8 mouse cellular contexts compared by ENCODE assay signal in the genomic region with DNA sequence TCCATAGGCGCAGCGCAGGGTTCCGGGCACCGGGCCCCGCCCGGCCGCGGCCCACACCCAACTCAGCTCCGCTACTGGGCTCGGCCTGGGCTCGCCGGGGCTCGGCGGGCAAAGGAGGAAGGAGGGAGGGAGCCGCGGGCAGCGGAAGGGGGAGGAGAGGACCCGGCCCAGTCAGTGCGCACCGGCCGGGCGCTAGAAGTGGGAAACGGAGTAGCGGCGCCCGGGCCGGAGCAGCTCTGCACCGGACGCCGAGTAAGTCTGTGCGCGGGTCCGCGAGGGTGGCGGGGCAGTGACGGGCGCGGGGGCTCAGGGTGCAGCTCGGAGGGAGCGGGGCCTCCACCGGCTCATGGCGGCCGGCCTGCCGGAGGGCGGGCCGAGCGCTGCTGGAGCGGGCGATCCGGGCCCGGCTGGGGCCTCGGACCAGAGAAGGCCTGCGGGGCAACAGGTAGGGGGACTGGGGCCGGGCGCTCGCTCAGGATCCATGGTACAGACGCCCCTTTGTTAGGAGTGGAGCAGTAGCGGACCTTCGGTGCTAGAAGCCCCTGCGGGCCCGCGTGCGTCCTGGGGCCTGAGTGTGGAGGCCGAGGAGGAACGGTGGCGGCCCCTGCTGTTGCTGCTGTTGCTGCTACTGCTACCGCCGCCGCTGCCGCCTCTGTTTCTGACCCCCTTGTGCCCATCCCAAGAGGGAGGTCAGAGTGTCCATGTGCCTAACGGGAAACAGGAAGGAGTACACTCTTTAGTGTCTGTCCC. TPM values are rescaled to one million over a fixed set of nuclear protein-coding genes. Genes with fewer than 3 reads are reported as not detected.
A peak's percentile ranks its signal among the peaks of the same experiment; 100 is the strongest.
DNase-seq lines count a peak whose midpoint lies in the region; ATAC-seq and TF ChIP-seq lines count a peak whose summit lies in the region.

No protein-coding gene starts in this region.

- peak; percentile 67 for ATAC-seq in granulocyte monocyte progenitor cell, adult 5-6 weeks (replicated peaks; ENCODE audit: poor library complexity, severe bottlenecking)
- ATAC-seq in limb, embryonic 15.5 days (ENCODE audit: insufficient number of reproducible peaks, low FRiP score, low TSS enrichment, low read depth) = peak; percentile 92
- peak; percentile 89 for ATAC-seq in midbrain, postnatal 0 days (ENCODE audit: low FRiP score)

- peak overlapping the region; percentile 94 for H3K4me3 ChIP-seq in limb, embryonic 15.5 days
- H3K4me3 ChIP-seq in midbrain, postnatal 0 days (ENCODE audit: low read depth, low read length) = peak overlapping the region; percentile 91

- H3K9me3 ChIP-seq in limb, embryonic 15.5 days = no peaks in the 10 kb centered on the region
- H3K9me3 ChIP-seq in midbrain, postnatal 0 days (ENCODE audit: low read length) = no peaks in the 10 kb centered on the region

- no peaks in the 10 kb centered on the region for H3K27me3 ChIP-seq in limb, embryonic 15.5 days
- no peaks in the 10 kb centered on the region for H3K27me3 ChIP-seq in midbrain, postnatal 0 days (ENCODE audit: insufficient read depth, low read length)

- peak; percentile 57 for DNase-seq in cerebellum, adult 11 months
- DNase-seq in cerebellum, adult 9-10 months = no peak
- DNase-seq in embryo, embryonic 11.5 days (ENCODE audit: low read depth, low spot score) = peak; percentile 78
- DNase-seq in kidney, adult 11 months = peak; percentile 88
- DNase-seq in midbrain, postnatal 0 days (ENCODE audit: low spot score) = peak; percentile 76
- DNase-seq in spleen, postnatal 10 days (ENCODE audit: low spot score in 2 of 2) = peak; percentile 95 to 96

- under 1% methylated on average over 68 of the region's 71 CpGs for WGBS in limb, embryonic 15.5 days
- WGBS in midbrain, postnatal 0 days = under 1% methylated on average over 60 of the region's 71 CpGs

- H3K9ac ChIP-seq in limb, embryonic 15.5 days = peak overlapping the region; percentile 97
- peak overlapping the region; percentile 96 for H3K9ac ChIP-seq in midbrain, postnatal 0 days (replicated peaks; ENCODE audit: low read length, poor library complexity, severe bottlenecking)

- peak overlapping the region; percentile 94 for H3K27ac ChIP-seq in limb, embryonic 15.5 days
- H3K27ac ChIP-seq in midbrain, postnatal 0 days (ENCODE audit: low read depth, low read length) = peak overlapping the region; percentile 94

- H3K36me3 ChIP-seq in limb, embryonic 15.5 days = peaks cover 9% of the 10 kb centered on the region
- H3K36me3 ChIP-seq in midbrain, postnatal 0 days (ENCODE audit: insufficient read depth, low read length) = peaks cover 3% of the 10 kb centered on the region

- peak; percentile 57 for TF ChIP-seq CTCF in midbrain, postnatal 0 days (IDR thresholded peaks at IDR 0.05)

- H3K4me1 ChIP-seq in limb, embryonic 15.5 days = peaks cover 36% of the 10 kb centered on the region
- H3K4me1 ChIP-seq in midbrain, postnatal 0 days (ENCODE audit: insufficient read depth, low read length) = 0 out of 2 replicates have a peak, but pooled peaks cover 7% of the 10 kb centered on the region

- peak overlapping the region; percentile 67 for H3K4me2 ChIP-seq in limb, embryonic 15.5 days
- peak overlapping the region; percentile 76 for H3K4me2 ChIP-seq in midbrain, postnatal 0 days (ENCODE audit: low read depth, low read length, poor library complexity, severe bottlenecking)

RNA-seq across cellular contexts. Expression of gene Cers2, which starts 0.7 kb away (rescaled TPM):
- 193 and 213 TPM in 2 replicates for total RNA-seq in granulocyte monocyte progenitor cell, adult 5-6 weeks (2014; fragmentation: Nextera tagmentation)
- 87.8 and 88.6 TPM in 2 replicates for total RNA-seq in granulocyte monocyte progenitor cell, adult 5-6 weeks (2017)
- polyA plus RNA-seq in limb, embryonic 15.5 days (2015; fragmentation: Nextera tagmentation; extraction: Ambion mirVana) = 154 and 157 TPM in 2 replicates
- 58.5 and 62.7 TPM in 2 replicates for total RNA-seq in midbrain, postnatal 0 days (2014; rRNA removed)
- 82.5 and 83.9 TPM in 2 replicates for polyA plus RNA-seq in midbrain, postnatal 0 days (2015; fragmentation: Nextera tagmentation; extraction: Ambion mirVana)

RNA-seq across cellular contexts. Expression of gene Anxa9, which starts 8.3 kb away (rescaled TPM):
- 15.5 and 18.0 TPM in 2 replicates for total RNA-seq in granulocyte monocyte progenitor cell, adult 5-6 weeks (2014; fragmentation: Nextera tagmentation)
- 5.0 and 5.4 TPM in 2 replicates for total RNA-seq in granulocyte monocyte progenitor cell, adult 5-6 weeks (2017)
- polyA plus RNA-seq in limb, embryonic 15.5 days (2015; fragmentation: Nextera tagmentation; extraction: Ambion mirVana) = 12.5 and 15.1 TPM in 2 replicates
- total RNA-seq in midbrain, postnatal 0 days (2014; rRNA removed) = 0.27 TPM in 1 of 2 replicates, not detected in the other
- polyA plus RNA-seq in midbrain, postnatal 0 days (2015; fragmentation: Nextera tagmentation; extraction: Ambion mirVana) = 0.32 TPM in 2 replicates

RNA-seq across cellular contexts. Expression of gene Prune1, which starts 33.4 kb away (rescaled TPM):
- 17.8 and 25.4 TPM in 2 replicates for total RNA-seq in granulocyte monocyte progenitor cell, adult 5-6 weeks (2014; fragmentation: Nextera tagmentation)
- total RNA-seq in granulocyte monocyte progenitor cell, adult 5-6 weeks (2017) = 9.3 and 11.3 TPM in 2 replicates
- 22.7 and 31.6 TPM in 2 replicates for polyA plus RNA-seq in limb, embryonic 15.5 days (2015; fragmentation: Nextera tagmentation; extraction: Ambion mirVana)
- 78.9 and 93.8 TPM in 2 replicates for total RNA-seq in midbrain, postnatal 0 days (2014; rRNA removed)
- polyA plus RNA-seq in midbrain, postnatal 0 days (2015; fragmentation: Nextera tagmentation; extraction: Ambion mirVana) = 77.3 and 84.0 TPM in 2 replicates

RNA-seq across cellular contexts. Expression of gene Mindy1, which starts 34.1 kb away (rescaled TPM):
- total RNA-seq in granulocyte monocyte progenitor cell, adult 5-6 weeks (2014; fragmentation: Nextera tagmentation) = 26.9 and 56.5 TPM in 2 replicates
- total RNA-seq in granulocyte monocyte progenitor cell, adult 5-6 weeks (2017) = 22.8 and 30.0 TPM in 2 replicates
- 49.8 and 53.1 TPM in 2 replicates for polyA plus RNA-seq in limb, embryonic 15.5 days (2015; fragmentation: Nextera tagmentation; extraction: Ambion mirVana)
- total RNA-seq in midbrain, postnatal 0 days (2014; rRNA removed) = 36.5 and 37.1 TPM in 2 replicates
- polyA plus RNA-seq in midbrain, postnatal 0 days (2015; fragmentation: Nextera tagmentation; extraction: Ambion mirVana) = 34.8 and 36.5 TPM in 2 replicates

RNA-seq across cellular contexts. Expression of gene Setdb1, which starts 41.7 kb away (rescaled TPM):
- total RNA-seq in granulocyte monocyte progenitor cell, adult 5-6 weeks (2014; fragmentation: Nextera tagmentation) = 40.6 and 43.4 TPM in 2 replicates
- 28.9 and 32.8 TPM in 2 replicates for total RNA-seq in granulocyte monocyte progenitor cell, adult 5-6 weeks (2017)
- polyA plus RNA-seq in limb, embryonic 15.5 days (2015; fragmentation: Nextera tagmentation; extraction: Ambion mirVana) = 35.9 and 36.9 TPM in 2 replicates
- 44.4 and 46.2 TPM in 2 replicates for total RNA-seq in midbrain, postnatal 0 days (2014; rRNA removed)
- polyA plus RNA-seq in midbrain, postnatal 0 days (2015; fragmentation: Nextera tagmentation; extraction: Ambion mirVana) = 27.4 and 28.4 TPM in 2 replicates
